Mouse (Mus musculus) layer of hippocampus, postnatal 36 days (tissue): ENCODE measurements at regions not wholly inside any gene's neighbourhood (a gene's known extent, or its start where the extent isn't known, plus 50 kb on each side); places are given as distances from the start of the nearest gene placed in this dataset.
A peak's percentile ranks its signal among the peaks of the same experiment; 100 is the strongest.

Experiments used
- DNase-seq, 2 experiments: peaks; one replicate each; pipeline ENCODE4 v3.0.0; 2022

GRCm38 (mm10) chr12:26778796-26779195, 309.8 kb downstream of the Cmpk2 start:
- DNase-seq: no peak

GRCm38 (mm10) chr12:26776986-26777385, 308.0 kb downstream of the Cmpk2 start:
- no peak for DNase-seq

GRCm38 (mm10) chr12:26774016-26774415, 305.0 kb downstream of the Cmpk2 start:
- no peak for DNase-seq

GRCm38 (mm10) chr12:26770753-26771583, 302.0 kb downstream of the Cmpk2 start:
- DNase-seq: no peak

GRCm38 (mm10) chr12:26767551-26767950, 298.5 kb downstream of the Cmpk2 start:
- no peak for DNase-seq

- no peak for DNase-seq
Observed at GRCm38 (mm10) chr12:26758657-26759325, 289.8 kb downstream of the Cmpk2 start.

GRCm38 (mm10) chr12:26756284-26756683, 287.3 kb downstream of the Cmpk2 start:
- no peak for DNase-seq

GRCm38 (mm10) chr12:26754611-26755010, 285.6 kb downstream of the Cmpk2 start:
- DNase-seq: no peak

- DNase-seq: no peak
Observed at GRCm38 (mm10) chr12:26734558-26734897, 265.5 kb downstream of the Cmpk2 start.

GRCm38 (mm10) chr12:26733822-26734557, 265.0 kb downstream of the Cmpk2 start:
- no peak for DNase-seq

GRCm38 (mm10) chr12:26723399-26723798, 254.4 kb downstream of the Cmpk2 start:
- no peak for DNase-seq

GRCm38 (mm10) chr12:26698838-26699237, 229.8 kb downstream of the Cmpk2 start:
- no peak for DNase-seq

- no peak for DNase-seq
Observed at GRCm38 (mm10) chr12:26688048-26688447, 219.0 kb downstream of the Cmpk2 start.

- DNase-seq: no peak
Observed at GRCm38 (mm10) chr12:26680568-26680947, 211.6 kb downstream of the Cmpk2 start.

- peak; percentile 24 to 37 for DNase-seq
Observed at GRCm38 (mm10) chr12:26679887-26680567, 211.0 kb downstream of the Cmpk2 start.

- DNase-seq: no peak
Observed at GRCm38 (mm10) chr12:26665466-26665865, 196.5 kb downstream of the Cmpk2 start.

GRCm38 (mm10) chr12:26654251-26654650, 185.2 kb downstream of the Cmpk2 start:
- DNase-seq: no peak

GRCm38 (mm10) chr12:26653781-26654180, 184.8 kb downstream of the Cmpk2 start:
- DNase-seq: no peak

- DNase-seq: no peak
Observed at GRCm38 (mm10) chr12:26646141-26646540, 177.1 kb downstream of the Cmpk2 start.

- no peak for DNase-seq
Observed at GRCm38 (mm10) chr12:26635665-26636241, 166.7 kb downstream of the Cmpk2 start.

- no peak for DNase-seq
Observed at GRCm38 (mm10) chr12:26635253-26635652, 166.2 kb downstream of the Cmpk2 start.

GRCm38 (mm10) chr12:26631795-26632122, 162.8 kb downstream of the Cmpk2 start:
- peak in 1 of 2 experiments; percentile 37 for DNase-seq
